Mouse (Mus musculus) urinary bladder, postnatal 4 days (tissue): ENCODE results near the gene Slc5a5.
A peak's percentile ranks its signal among the peaks of the same experiment; 100 is the strongest.

ENCODE experiments used
- DNase-seq, 2 experiments: peaks; one replicate each; pipeline ENCODE4 v3.0.0; 2021 to 2022; ENCODE audit warnings: low spot score in 2 of 2

Gene Slc5a5

DNA sequence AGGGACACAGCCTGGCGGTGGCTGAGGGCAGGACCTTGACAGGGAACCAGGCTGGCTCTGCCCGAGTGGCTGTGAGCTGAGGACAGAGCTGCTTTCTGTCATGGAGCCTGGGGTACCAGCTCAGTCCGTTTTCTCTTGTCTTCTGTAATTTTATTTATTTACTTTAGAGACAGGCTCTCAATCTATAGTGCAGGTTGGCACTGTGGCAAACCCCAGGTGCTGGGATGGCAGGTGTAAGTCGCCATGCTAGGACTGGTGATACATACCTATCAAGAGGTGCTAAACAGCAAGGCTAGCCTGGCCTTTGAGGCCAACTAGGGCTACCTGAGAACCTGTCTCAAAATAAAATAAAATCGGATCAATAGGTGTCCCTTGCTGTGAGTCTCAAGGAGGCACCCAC lies 36.5 kb downstream of the Slc5a5 start:
- no peak for DNase-seq

DNA sequence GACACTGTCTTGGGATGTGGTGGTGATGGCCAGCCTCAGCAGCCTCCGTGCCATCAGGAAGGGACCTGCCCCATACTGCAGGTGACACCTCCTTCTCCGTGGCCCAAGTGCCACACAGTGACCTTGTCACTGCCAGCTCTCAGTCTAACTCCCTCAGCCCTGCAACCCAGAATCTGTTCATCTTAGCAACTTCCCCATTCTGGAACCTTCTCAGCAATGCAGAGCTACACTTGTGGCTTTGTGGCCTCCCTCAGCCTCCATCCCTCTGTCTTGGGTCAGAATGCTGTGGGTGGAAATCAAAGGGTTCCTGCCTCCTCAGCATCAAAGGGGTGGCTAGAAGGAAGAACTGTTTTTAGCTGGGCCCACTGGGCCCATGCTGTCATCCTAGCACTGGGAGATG lies 38.7 kb downstream of the Slc5a5 start:
- DNase-seq, result no peak

DNA sequence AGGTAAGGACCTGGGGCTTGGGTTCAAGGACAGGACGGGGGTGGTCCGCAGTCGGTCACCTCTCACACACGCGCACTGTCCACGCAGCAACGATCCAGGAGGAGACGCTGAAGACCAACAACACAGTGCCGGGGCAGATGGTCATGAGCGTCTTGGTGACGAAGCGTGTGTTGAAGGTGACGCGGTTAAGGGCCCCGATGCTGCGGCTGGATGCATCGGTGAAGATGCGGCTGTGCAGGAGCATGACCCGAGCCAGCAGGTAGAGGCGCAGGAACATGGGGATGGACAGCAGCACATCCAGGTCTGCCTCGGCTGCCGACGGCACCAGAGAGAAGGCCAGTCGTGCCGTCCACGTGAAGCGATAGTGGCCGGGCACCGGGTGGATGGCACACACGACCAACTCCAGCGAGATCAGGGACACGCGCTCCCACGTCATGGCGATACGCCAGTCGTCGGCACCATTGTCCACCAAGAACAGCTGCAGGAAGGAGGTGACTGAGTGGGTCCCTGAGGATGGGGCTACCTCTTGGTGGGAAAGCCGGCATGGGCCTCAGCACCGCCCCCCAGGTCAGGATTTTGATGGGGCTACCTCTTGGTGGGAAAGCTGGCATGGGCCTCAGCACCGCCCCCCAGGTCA lies 39.8 kb downstream of the Slc5a5 start:
- DNase-seq, result no peak

DNA sequence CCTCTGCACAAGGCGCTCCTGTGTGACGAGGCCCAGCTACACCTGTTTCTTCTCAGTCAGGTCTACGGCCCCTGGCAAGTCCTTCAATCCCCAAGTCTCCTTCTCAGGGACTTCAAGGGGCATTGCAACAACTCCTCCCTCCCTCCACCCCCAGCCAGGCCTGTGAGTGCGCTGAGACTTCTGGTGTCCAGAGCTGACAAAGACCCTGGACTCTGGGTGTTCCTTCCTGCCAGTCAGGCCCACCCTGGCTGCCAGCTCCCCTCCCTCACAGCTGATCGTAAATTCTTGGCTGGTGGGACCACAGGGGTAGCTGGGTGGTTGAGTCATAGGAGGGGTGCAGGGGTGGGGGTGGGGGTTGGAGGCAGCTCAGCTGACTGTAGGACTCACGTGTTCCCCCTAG lies 40.7 kb downstream of the Slc5a5 start:
- DNase-seq, result no peak

DNA sequence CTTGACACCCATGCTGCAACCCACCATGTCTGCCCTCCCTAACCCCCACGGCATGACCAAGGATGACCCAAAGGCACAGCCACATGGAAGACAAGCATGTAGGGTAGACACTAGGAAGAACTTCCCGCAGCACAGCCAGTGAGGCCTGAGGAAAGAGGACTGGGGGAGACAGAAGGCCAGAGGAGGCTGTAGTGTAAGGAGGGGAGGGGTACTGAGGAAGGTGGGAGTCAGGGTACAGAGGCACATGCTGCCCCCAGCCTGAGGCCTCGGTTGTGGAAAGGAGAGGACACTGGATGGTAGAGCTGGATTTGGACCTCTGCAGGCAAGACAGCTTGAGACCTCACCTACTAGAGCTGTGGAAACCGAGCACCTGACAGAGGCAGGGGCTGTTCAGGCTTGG lies 41.6 kb downstream of the Slc5a5 start:
- DNase-seq, result no peak

DNA sequence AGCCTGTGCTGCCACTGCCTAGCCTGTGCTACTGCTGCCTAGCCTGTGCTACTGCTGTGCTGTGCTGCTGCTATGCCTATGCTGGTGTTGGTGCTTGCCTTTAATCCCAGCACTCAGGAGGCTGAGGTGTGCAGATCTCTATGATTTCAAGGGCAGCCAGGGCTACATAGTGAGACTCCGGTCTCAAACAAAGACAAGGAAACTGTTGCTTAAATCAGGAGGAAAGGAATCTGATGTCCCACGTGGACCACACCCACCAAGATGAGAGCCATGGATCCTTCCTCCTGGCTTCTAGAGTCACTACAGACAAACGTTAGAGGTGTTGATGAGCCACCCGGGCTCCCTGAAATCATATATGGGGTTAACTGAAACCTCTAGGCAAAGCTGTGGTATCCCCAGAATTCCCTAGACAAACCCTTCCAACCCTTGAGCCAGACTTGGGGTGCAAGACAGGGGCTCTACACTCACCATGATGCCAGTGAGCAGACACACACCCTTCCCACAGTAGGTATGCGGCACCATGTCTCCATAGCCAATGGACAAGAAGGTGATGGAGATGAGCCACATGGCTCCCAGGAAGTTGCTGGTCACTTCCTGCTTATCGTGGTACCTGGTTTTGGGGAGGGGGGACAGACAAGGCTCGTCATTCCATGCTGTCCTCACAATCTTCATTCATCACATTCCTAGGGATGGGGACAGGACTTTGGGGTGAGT lies 42.3 kb downstream of the Slc5a5 start:
- DNase-seq, result no peak

DNA sequence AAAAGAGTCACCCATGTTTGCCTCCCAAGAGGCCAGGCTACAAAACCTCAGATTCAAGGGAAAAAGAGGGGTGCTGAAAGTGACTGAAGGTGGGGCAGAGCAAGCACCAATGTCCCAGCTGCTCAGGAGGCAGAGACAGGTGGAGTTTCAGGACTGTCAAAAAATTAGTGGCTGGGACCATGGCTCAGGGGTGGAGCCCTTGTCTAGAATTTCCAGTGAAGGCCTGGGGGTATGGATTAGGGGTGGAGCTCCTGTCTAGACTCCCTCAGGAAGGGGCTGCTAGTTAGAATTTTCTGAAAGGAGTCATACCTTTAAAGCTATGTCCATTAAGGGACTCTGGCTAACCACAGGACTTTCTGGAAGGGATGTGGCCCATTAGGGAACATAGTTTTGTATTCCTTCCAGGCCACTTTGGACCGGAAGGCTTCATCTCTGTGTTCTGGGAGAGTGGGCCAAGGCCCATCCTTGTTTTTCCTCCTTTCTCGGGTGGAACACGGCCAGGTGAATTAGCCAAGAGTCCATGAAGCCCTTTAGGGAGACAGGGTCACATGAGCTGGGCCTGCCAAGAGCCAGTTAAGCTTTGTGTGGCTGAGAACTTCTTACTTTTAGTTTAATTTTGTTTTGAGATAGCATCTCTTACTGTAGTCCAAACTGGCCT lies 43.1 kb downstream of the Slc5a5 start:
- DNase-seq, result no peak

DNA sequence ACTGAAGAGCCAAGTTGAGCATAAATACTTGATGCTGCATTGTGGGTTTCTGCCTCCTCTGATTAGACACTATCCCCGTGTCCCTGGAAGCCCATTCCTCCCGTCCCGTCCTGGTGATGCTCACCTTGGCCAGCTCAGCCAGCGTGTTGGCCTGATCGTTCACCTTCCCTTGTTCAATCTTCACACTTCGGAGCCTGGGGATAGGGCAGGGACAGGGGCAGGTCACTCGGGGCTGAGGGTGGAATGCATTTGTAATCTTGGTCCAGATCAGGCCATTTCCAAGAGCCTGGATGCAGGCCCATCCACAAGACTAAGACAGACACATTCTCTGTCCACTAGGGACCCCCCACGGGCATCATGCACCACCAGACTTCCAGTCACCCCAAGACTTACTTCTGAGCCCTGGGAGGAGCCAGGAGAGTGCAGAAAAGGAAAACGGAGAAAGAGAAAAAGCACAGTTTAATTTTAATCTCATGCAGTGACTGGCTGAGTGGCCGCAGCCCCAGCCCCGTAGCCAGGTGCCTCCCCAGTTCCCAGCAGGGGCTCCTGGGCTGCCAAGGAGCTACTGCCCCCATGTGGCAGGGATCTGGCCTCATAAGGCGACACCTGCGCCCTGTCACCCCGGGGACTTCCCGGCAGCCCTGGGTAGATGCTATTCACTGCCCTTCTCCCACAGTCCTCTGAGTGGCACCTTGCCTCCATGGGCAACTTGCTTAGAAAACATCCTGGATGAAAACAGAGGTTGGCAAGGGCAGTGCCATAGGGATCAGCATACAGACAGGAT lies 46.0 kb downstream of the Slc5a5 start:
- no peak for DNase-seq

DNA sequence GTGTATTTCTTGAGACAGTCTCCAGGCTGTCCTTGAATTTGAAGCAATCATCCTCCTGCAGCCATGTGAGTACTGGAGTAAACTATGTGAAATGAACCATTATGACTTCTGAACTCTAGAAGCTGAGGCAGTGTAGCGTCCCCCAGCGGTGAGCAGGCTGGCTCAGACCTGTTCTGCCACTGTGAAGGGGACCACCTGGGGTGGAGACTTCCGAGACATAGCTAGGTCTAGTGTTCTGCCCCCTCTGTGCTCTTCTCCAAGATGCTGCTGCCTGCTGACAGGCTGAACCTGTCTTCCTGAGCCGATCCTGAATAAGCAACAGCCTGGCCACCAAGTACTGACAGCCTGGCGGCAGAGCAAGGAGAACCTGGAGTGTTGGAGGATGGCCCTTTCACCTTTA lies 47.4 kb downstream of the Slc5a5 start:
- no peak for DNase-seq

DNA sequence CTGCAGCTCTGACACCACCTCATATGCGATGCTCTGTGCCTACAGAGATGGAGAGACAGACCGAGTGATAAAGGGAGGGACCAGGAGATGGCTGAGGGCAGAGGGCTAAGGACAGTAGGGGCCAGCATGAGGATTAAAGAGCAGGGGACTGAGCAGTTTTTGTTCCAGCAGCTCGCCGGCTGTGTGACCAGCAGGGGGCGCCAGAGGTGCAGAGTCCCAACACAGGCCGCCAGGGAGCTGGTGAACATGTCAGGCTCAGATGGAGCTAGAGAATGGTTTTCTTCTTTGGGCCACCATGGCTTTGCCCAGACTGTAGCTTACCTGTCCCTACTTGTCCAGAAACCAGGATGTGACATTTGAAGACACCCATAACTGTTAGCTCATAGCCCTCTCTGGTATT lies 48.0 kb downstream of the Slc5a5 start:
- DNase-seq, result peak; percentile 81 to 95

DNA sequence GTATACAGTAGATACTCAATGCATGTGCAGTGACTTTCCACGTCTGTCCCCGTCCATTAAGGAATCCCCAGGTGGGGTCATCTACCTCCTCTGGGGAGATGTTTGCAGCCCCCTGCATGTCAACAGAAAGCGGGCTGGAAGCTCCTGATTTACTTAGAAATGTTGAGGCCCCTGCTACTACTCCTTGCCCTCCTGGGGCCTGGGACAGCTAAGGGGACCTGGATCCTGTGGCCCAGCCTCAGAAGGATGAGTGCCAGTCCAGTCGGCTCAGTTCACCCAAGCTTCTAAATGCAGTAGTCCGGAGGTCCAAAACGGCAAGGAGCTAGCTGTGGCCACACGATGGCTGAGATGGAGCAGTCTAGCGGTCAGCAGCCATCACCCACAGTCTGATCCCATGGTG lies 48.6 kb downstream of the Slc5a5 start:
- no peak for DNase-seq

DNA sequence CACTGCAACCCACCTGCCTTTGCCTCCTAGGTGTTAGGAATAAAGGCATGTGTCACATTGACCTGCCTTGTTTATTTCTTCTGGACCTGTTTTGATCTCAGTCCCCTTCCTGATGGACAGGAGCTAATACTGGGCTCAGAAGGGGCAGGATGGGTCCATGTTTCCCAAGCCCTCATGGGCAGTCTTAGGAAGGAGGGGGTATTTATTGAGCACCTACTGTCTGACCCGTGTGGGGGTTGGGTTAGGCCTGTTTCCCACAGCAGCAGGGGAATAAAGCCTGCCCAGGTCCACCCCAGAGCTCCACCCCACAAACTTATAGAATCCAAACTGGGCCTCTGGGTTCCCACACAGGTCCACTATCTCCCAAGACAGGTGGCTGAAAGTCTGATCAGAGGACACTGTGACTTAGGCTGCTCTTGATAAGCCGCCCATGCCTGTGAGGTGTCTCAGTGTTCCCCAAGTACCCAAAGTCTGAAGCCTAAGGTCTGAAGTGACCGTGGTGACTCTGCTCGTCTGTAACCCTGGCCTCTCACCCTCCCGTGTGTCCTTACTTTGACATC lies 49.3 kb downstream of the Slc5a5 start:
- no peak for DNase-seq

DNA sequence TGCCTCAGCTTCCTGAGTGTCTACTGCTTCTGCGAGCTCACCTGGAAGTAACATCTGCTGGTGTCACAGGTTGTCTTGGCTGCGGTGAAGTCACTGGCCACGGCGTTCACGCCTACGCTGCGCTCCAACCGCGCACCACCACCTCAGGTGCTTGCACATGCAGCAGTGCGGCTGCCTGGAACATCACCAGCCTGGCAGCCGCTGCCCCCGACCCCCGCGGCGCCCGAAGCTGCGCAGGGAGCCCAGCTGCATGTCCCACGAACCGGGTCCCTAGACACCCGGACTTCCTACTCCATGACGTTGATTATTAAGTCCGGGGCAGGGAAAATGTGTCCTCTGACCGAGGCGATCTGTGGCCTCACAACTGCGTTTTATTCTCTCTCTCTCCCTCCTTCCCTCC lies 50.1 kb downstream of the Slc5a5 start:
- DNase-seq, result no peak

DNA sequence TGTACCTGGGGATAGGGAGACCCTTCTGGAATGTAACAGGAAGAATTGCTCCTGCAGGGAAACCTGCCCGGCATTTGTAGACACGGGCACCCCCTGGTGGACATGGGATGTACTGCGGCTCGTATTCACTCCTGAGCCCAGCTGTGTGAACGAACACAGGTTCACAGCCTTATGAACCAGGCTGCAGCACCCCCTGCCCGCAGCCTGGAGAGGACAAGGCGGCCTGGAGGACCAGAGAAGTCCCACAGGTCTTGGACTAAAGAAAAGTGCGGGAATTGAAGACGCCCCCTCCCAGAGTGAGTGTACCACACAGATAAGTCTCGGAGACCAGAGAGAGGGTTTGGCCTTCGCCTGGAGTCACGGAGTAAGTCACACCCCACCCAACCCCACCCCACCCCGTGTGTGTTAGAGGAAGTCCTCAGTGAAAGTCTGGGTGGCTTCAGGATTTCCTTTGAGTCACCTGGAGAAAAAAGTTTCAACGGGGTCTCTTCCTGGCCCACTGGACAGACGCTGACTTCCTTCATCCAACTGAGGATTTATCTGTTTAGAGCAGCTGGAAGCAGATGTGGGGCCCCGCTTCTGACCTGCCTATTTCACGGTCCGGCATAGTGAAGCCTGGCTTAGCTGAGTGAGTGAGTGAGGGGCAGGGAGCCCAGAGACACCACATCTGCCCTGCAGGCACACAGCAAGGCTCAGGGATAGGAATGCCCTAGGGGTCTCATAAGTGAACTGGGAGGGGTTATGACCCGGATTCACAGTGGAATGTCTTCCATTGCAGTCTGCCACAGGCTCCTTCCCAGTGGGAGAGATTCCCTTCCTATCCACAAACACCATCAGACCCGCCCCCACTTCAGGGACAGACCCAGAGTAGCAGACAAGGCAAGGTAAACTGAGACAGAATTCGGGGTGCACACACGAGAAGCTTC lies 51.1 kb downstream of the Slc5a5 start:
- peak; percentile 81 to 92 for DNase-seq

DNA sequence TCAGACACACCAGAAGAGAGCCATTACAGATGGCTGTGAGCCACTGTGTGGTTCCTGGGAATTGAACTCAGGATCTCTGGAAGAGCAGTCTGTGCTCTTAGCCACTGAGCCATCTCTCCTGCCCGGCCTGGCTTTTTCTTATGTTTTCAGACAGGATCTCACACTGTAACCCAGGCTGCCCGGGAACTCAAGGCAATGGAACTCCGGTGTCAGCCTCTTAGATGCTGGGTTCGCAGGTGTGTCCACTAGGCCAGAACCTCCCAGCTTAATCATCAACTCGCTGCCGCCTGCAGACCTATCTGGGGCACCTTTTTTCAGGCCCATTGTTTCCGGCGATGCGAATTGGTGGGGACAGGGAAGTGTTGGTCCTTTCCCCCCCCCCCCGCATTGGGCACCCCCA lies 52.0 kb downstream of the Slc5a5 start:
- DNase-seq, result no peak

DNA sequence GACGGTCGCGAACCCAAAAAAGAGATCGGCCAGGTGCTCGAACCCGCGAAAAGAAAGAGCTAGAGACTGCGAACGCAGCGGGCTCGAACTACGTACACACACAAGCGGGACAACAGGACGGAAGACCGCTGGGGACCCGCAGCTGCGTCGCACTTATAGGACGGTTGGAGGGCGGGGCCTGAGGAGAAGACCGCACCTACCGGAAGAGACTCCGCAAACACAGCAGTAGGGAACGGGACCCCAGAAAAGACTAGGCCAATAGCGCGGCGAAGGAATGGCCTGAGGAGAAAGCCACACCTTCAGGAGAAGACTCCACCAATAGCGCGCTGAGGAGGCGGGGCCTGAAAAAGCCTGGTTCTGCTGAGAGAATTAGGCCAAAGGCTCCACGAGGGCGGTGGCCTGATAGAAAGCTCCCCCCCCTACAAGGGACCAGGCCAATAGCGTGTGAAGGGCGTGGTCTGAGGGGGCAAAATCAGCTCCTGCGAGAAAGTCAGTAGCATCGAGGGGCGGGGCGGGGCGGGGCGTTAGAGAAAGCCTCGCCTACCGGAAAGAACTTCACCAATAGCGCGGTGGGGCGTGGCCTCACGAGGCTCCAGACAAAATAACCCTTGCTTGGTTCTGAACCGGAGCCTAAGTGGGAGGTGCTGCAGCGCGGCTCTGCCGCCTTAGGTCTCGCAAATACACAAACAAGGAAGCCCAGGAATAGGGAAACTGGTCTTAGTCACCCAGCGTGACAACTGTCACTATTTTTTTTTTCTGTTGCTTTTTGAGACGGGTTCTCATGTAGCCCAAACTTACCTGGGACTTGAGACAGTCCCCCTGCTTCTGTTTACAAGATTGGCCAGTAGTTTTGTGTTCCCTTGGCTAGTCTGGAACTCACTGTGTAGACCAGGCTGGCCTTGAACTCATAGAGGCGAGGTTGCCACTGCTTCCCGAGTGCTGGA lies 52.9 kb downstream of the Slc5a5 start, which contains the start of gene Arrdc2:
Gene Arrdc2 (minus strand): TSS at position 313 of the 944 bp plus-strand sequence.
- peak; percentile 99 for DNase-seq

DNA sequence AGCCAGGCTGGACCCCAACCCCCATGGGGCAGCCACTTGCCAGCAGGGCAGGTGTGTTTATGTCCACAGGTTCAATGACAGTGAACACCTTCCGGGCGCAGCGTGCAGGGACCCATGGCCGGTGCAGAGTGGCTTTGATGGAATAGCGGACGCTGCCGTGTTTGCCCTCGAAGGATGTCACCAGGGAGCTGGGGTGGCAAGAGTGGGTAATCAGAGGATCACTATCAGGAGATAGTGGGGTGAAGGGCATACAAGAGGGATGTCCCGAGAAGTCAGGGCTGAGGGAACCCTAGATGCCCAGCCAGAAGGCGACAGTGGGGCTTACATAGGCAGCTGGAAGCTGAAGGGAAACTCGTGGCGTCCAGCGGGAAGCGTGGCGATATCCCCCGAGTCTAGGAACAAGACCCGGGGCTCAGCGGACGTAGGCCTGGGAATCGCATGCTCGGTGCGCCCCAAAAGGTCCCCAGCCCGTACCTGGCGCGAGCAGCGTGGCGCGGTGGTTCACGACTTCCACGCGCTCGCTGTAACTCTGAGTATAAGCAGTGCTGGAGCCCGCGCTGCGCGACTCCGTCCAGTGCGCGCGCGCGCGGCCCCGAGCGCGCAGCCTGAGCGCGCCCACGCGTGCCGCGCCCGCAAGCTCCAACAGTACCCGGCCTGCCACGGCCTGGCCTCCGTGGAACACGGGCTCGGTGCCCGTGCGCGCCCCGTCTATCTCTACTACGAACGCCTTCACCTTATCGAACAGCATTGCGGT lies 53.7 kb downstream of the Slc5a5 start:
- no peak for DNase-seq

DNA sequence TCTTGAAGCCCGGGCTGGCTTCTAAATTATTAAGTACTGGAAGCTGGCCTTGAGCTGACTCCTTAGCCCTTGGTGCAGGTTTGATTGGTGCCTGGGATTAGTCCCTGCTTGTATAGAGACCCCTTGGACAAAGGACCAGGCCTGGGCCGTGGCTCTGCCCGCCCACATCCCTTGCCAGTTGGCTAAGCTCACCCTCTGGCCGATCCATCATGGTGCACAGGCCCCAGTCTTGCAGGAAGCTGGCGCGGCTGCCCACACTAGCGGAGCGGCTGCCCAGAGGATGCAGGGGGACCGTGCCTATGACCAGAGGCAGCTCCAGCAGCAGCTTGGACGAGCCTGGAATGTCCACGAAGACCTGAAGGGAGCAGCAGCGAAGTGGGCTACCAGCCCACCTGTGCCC lies 55.9 kb downstream of the Slc5a5 start:
- no peak for DNase-seq

DNA sequence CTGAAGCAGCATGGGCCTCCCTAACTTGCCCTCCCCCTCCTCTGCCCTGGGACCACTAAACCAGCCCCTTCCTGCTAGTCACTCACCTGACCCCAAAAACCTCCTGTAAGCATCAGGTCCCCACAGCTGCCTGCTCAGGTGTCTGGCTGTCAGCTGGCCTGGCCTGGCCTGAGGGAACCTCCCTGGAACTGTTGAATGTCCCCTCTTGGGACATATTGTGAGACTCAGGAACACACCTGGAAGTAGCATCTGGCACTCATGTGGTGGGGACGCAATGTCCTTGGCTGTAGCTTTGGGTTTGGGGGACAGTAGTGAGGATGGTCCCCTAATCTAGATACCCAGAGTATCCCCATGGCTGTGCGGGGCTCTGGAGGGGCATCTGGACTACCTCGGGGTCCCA lies 58.5 kb downstream of the Slc5a5 start:
- no peak for DNase-seq
